Mouse (Mus musculus) liver, embryonic 16.5 days (tissue): ENCODE measurements around the gene Arl13a. TPM values are rescaled to one million over a fixed set of nuclear protein-coding genes. Genes with fewer than 3 reads are reported as not detected.
"Not testable (repeated sequence)": the region's sequence is repeated elsewhere in the genome, so short reads cannot be mapped to it uniquely, and the experiment has no call there.

Source experiments
- ATAC-seq: fragments of 200-750 bp; cut with Nextera tagmentation; 2 replicates; pipeline ENCODE4 v1.8.0; 2017; ENCODE audit warnings: low read depth, mild to moderate bottlenecking, moderate number of reproducible peaks, moderate library complexity
- H3K27ac ChIP-seq: fragments of 300-500 bp; sonication (generic); 2 replicates; pipeline ENCODE4 v1.5.1; 2014; ENCODE audit warnings: mild to moderate bottlenecking, low read length
- H3K27me3 ChIP-seq: fragments of 300-500 bp; sonication (generic); 2 replicates; pipeline ENCODE4 v1.6.1; 2014; ENCODE audit warnings: low read depth, low read length, mixed read lengths; ENCODE audit not compliant: control insufficient read depth, insufficient read depth
- H3K36me3 ChIP-seq: fragments of 300-500 bp; sonication (generic); 2 replicates; pipeline ENCODE4 v1.6.1; 2014; ENCODE audit warnings: mild to moderate bottlenecking; ENCODE audit not compliant: control insufficient read depth, insufficient read depth
- H3K4me1 ChIP-seq: fragments of 300-500 bp; sonication (generic); 2 replicates; pipeline ENCODE4 v1.6.1; 2014; ENCODE audit warnings: low read depth, low read length, mixed read lengths; ENCODE audit not compliant: control insufficient read depth
- H3K4me2 ChIP-seq: fragments of 300-500 bp; sonication (generic); 2 replicates; pipeline ENCODE4 v1.6.1; 2014; ENCODE audit warnings: low read depth, low read length, mixed read lengths
- H3K4me3 ChIP-seq: fragments of 300-500 bp; sonication (generic); 2 replicates; pipeline ENCODE4 v1.5.1; 2014; ENCODE audit warnings: low read depth, mild to moderate bottlenecking, low read length
- H3K9ac ChIP-seq: fragments of 300-500 bp; sonication (generic); 2 replicates; pipeline ENCODE4 v1.6.1; 2014; ENCODE audit warnings: low read depth, low read length
- H3K9me3 ChIP-seq: fragments of 300-500 bp; sonication (generic); replicated peaks from 2 replicates; pipeline ENCODE4 v1.6.1; 2016; ENCODE audit warnings: low read length; ENCODE audit not compliant: control insufficient read depth
- WGBS: fragments of 180-500 bp; shearing (Covaris S2); extraction: QIAGEN DNeasy Blood & Tissue Kit; methylation state at CpG from one replicate; pipeline ENCODE4 v1.1.7; 2014; ENCODE audit not compliant: insufficient replicate concordance; 5-methylcytosine and 5-hydroxymethylcytosine counted together
- polyA plus RNA-seq: library from polyadenylated mRNA; unstranded; fragments of >200 nt; fragmentation: Nextera tagmentation; extraction: Ambion mirVana; gene quantifications from 2 replicates; pipeline ENCODE4 v1.2.1, GENCODE M21; 2015

The Arl13a gene
- not detected in 2 replicates for polyA plus RNA-seq

DNA sequence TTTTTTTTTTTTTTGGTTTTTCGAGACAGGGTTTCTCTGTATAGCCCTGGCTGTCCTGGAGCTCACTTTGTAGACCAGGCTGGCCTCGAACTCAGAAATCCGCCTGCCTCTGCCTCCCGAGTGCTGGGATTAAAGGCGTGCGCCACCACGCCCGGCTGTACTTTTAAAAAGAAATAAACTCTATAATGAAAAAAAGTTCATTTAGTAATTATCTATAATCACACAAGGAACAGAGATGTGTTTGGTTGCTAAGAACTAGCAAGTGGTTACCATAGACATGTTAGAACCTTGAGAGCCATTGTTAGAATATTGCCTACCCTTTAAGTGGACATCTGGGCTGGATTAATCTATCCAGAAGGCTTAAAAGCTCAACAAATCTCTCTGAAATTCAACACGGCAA lies at the start of gene Arl13a:
Arl13a (plus strand) TSS at position 301 of the 400 bp plus-strand sequence.
- not testable (repeated sequence) for H3K9me3 ChIP-seq, ATAC-seq, H3K27ac ChIP-seq, H3K36me3 ChIP-seq, H3K4me2 ChIP-seq, H3K9ac ChIP-seq, H3K4me1 ChIP-seq, H3K27me3 ChIP-seq, H3K4me3 ChIP-seq
- WGBS: 71% methylated on average over 8 of the region's 9 CpGs

- Histone ChIP-seq H3K27ac (no peak overlapping the region), H3K4me3 (no peak overlapping the region), H3K9ac (no peak overlapping the region), H3K4me2 (no peak overlapping the region), H3K36me3 (no peaks in the 10 kb centered on the region), H3K9me3 (no peaks in the 10 kb centered on the region), H3K4me1 (no peaks in the 10 kb centered on the region), H3K27me3 (no peaks in the 10 kb centered on the region)
- 55% methylated on average over 6 of the region's 6 CpGs for WGBS
- no peak for ATAC-seq
These were observed 47.3 kb upstream of the Arl13a start for GRCm38 (mm10) chrX:134140024-134140423.

- ATAC-seq: no peak
- Histone ChIP-seq H3K9ac (no peak overlapping the region), H3K36me3 (no peaks in the 10 kb centered on the region), H3K4me3 (no peak overlapping the region), H3K4me2 (no peak overlapping the region), H3K27me3 (no peaks in the 10 kb centered on the region), H3K9me3 (no peaks in the 10 kb centered on the region), H3K4me1 (no peaks in the 10 kb centered on the region), H3K27ac (no peak overlapping the region)
- WGBS: 39% methylated on average over 1 of the region's 1 CpGs
These were observed 45.8 kb upstream of the Arl13a start for GRCm38 (mm10) chrX:134141551-134141950.

GRCm38 (mm10) chrX:134141986-134142385 lies 45.3 kb upstream of the Arl13a start:
- H3K27me3 ChIP-seq: no peaks in the 10 kb centered on the region
- H3K4me1 ChIP-seq: no peaks in the 10 kb centered on the region
- H3K9ac ChIP-seq: no peak overlapping the region
- 33% methylated on average over 4 of the region's 4 CpGs for WGBS
- no peak overlapping the region for H3K4me2 ChIP-seq
- ATAC-seq: no peak
- no peaks in the 10 kb centered on the region for H3K36me3 ChIP-seq
- no peak overlapping the region for H3K27ac ChIP-seq
- no peak overlapping the region for H3K4me3 ChIP-seq
- H3K9me3 ChIP-seq: no peaks in the 10 kb centered on the region

DNA sequence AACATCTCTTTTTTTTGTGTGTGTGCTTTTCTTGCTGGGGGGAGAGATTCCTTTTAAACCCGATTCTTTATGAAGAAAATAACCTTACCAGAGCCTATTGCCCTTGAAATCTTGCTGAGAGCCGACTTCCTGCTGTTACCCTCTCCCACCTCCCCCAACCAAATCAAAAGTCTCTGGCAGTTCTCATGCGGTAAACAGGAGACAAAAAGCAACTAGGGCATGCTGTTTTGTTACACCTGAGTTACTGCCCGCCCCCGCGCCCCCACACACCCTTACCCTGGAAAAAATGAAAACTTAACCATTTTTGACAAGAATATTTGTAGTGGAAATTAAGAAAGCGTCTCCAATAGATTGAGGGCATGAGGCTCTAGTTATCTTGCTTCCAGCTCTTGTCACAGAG lies 29.1 kb upstream of the Arl13a start:
- H3K9me3 ChIP-seq: no peaks in the 10 kb centered on the region
- H3K27ac ChIP-seq: no peak overlapping the region
- H3K4me2 ChIP-seq: no peak overlapping the region
- no peak overlapping the region for H3K9ac ChIP-seq
- H3K27me3 ChIP-seq: no peaks in the 10 kb centered on the region; the same call in 1 of the 2 replicates
- no peak overlapping the region for H3K4me3 ChIP-seq
- 28% methylated on average over 7 of the region's 7 CpGs for WGBS
- no peaks in the 10 kb centered on the region for H3K4me1 ChIP-seq
- ATAC-seq: no peak
- H3K36me3 ChIP-seq: no peaks in the 10 kb centered on the region

DNA sequence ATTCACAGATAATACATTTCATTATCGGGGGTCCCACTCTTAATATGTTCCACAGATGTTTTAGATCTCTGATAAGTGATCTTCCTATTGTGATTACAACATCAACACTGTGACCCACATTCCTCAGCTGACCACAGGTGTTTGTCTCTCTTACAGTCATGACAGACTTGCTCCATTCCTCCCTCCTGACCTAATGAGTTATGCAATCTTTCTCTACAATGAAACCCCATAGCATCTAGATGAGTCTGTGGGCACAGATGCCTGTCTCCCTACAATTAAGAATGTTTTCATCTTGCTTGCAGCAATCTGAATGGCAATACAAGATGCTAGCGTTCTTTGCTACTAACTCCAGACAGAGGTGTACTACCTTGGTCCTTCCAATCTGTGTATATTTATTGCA lies 26.9 kb upstream of the Arl13a start:
- no peak for ATAC-seq
- no peaks in the 10 kb centered on the region for H3K4me1 ChIP-seq
- no peaks in the 10 kb centered on the region for H3K9me3 ChIP-seq
- 62% methylated on average over 2 of the region's 2 CpGs for WGBS
- H3K9ac ChIP-seq: no peak overlapping the region
- H3K4me3 ChIP-seq: no peak overlapping the region
- H3K27ac ChIP-seq: no peak overlapping the region
- H3K4me2 ChIP-seq: no peak overlapping the region
- H3K27me3 ChIP-seq: no peaks in the 10 kb centered on the region; the same call in 1 of the 2 replicates
- no peaks in the 10 kb centered on the region for H3K36me3 ChIP-seq

GRCm38 (mm10) chrX:134162043-134162720 lies 25.1 kb upstream of the Arl13a start, which contains the start of gene Xkrx:
Gene Xkrx, minus strand, starts transcription at chrX:134162076.
- ATAC-seq: no peak
- no peaks in the 10 kb centered on the region for H3K4me1 ChIP-seq
- no peak within 1 kb of the TSS for H3K27ac ChIP-seq
- H3K27me3 ChIP-seq: no peaks in the 10 kb centered on the region; the same call in 1 of the 2 replicates
- no peak within 1 kb of the TSS for H3K9ac ChIP-seq
- 37% methylated on average over 16 of the region's 16 CpGs for WGBS
- H3K36me3 ChIP-seq: no peaks in the 10 kb centered on the region
- H3K4me3 ChIP-seq: no peak within 1 kb of the TSS
- no peaks in the 10 kb centered on the region for H3K9me3 ChIP-seq
- H3K4me2 ChIP-seq: no peak within 1 kb of the TSS

DNA sequence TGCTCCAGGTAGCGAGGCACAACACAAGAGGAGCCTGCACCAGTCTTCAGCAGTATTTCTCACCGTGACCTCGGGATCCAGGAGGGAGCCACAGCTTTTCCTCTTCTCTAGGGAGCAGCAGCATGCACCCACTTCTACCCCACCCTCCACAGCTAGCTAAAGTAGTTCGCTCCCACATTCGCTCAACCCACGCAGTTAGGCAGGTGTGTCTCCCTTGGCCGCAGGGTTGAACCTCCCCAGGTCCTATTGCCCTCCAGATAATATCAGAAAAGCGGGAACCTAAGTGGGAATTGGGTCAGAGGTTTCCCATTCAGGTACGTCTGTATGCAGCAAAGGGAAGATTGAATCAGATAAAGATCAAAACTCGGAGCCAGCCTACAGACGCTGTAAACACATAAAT lies 24.5 kb upstream of the Arl13a start:
- 20% methylated on average over 11 of the region's 11 CpGs for WGBS
- Histone ChIP-seq H3K36me3 (no peaks in the 10 kb centered on the region), H3K9ac (no peak overlapping the region), H3K4me1 (no peaks in the 10 kb centered on the region), H3K9me3 (no peaks in the 10 kb centered on the region), H3K27ac (no peak overlapping the region), H3K4me2 (no peak overlapping the region), H3K27me3 (no peaks in the 10 kb centered on the region; the same call in 1 of the 2 replicates), H3K4me3 (no peak overlapping the region)
- no peak for ATAC-seq

- Histone ChIP-seq H3K9ac (no peak overlapping the region), H3K9me3 (no peaks in the 10 kb centered on the region)
These were observed 23.8 kb upstream of the Arl13a start for GRCm38 (mm10) chrX:134163484-134163883.

More at GRCm38 (mm10) chrX:134163484-134163883, 23.8 kb upstream of the Arl13a start:
- no peak for ATAC-seq
- Histone ChIP-seq H3K4me2 (no peak overlapping the region), H3K27ac (no peak overlapping the region), H3K27me3 (no peaks in the 10 kb centered on the region; the same call in 1 of the 2 replicates), H3K4me3 (no peak overlapping the region), H3K36me3 (no peaks in the 10 kb centered on the region), H3K4me1 (no peaks in the 10 kb centered on the region)
- 19% methylated on average over 4 of the region's 4 CpGs for WGBS
